Mouse (Mus musculus) bone marrow, adult 2 months (tissue): Measurements from ENCODE around the gene Rap1gap. TPM values are rescaled to one million over a fixed set of nuclear protein-coding genes. Genes with fewer than 3 reads are reported as not detected.

Experiments
- H3K27ac ChIP-seq: fragments of 200-500 bp; 2 replicates; pipeline ENCODE4 v1.5.1; 2012; ENCODE audit warnings: low read depth, mild to moderate bottlenecking, control low read depth, inconsistent platforms, low read length; ENCODE audit not compliant: control insufficient read depth, poor library complexity, insufficient read depth
- H3K4me1 ChIP-seq: fragments of 200-500 bp; 2 replicates; pipeline ENCODE4 v1.6.1; 2011; ENCODE audit warnings: low read length; ENCODE audit not compliant: control insufficient read depth, insufficient read depth
- H3K4me3 ChIP-seq: fragments of 200-500 bp; replicated peaks from 2 replicates; pipeline ENCODE3; 2011; ENCODE audit warnings: mild to moderate bottlenecking, low read depth, low read length, control low read depth; ENCODE audit not compliant: control insufficient read depth
- CTCF ChIP-seq: fragments of 200-500 bp; IDR thresholded peaks from 2 replicates; pipeline ENCODE4 v1.5.1; 2011; ENCODE audit warnings: low read length, control low read depth; ENCODE audit not compliant: control insufficient read depth, insufficient read depth
- POLR2A ChIP-seq: fragments of 200-500 bp; IDR thresholded peaks from 2 replicates; pipeline ENCODE4 v1.6.1; 2011; ENCODE audit warnings: low read depth, mild to moderate bottlenecking, control low read depth, low read length, borderline replicate concordance; ENCODE audit not compliant: control insufficient read depth
- WGBS: fragments of 180-500 bp; shearing (Covaris S2); methylation state at CpG from one replicate; pipeline ENCODE4 v1.1.7; 2018; 5-methylcytosine and 5-hydroxymethylcytosine counted together
- polyA plus RNA-seq: library from polyadenylated mRNA; stranded (reverse); fragments of >200 nt; gene quantifications from 2 replicates; pipeline ENCODE4 v1.2.4, GENCODE M21; 2011; ENCODE audit warnings: low replicate concordance; ENCODE audit not compliant: missing spikeins, insufficient read depth, insufficient read length

Rap1gap gene
- 2.0 and 3.0 TPM in 2 replicates for polyA plus RNA-seq

DNA sequence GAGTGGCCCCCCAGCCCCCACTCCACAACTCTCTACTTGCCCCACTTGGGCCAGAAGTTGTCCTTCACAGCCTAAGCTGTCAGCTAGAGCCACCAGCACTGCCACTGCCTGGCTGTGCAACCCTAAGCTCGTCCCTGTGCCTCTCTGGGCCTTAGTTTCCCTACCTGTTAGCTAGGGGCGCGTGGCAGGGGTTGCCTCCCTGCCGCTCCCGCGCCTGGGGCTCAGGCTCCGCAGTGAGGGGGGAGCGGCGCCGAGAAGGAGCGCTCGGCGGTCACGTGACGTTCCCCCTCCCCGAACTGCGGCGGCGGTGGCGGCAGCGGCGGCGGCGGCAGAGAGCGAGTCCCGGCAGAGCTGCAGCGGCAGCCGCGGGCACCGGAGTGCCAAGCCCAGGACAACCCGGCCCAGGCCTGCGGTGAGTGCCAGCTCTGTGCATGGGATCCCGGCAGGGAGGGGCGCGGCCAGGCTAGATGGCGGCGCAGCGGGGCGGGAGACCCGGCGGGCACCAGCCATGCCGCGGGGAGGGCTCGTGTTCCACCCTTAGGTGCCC, at the start of gene Rap1gap:
TSS of gene Rap1gap (plus strand) at position 294 of the 547 bp plus-strand sequence.
- H3K27ac ChIP-seq, result no peak within 1 kb of the TSS
- no peak within 1 kb of the TSS for H3K4me3 ChIP-seq
- 2% methylated on average over 39 of the region's 44 CpGs for WGBS
- TF ChIP-seq CTCF (no peak), POLR2A (no peak)
- H3K4me1 ChIP-seq, result no peaks in the 10 kb centered on the region

GRCm38 (mm10) chr4:137622847-137623246, 41.7 kb upstream of the Rap1gap start:
- no peak overlapping the region for H3K4me3 ChIP-seq
- H3K4me1 ChIP-seq, result no peaks in the 10 kb centered on the region; the same call in 1 of the 2 replicates
- 90% methylated on average over 8 of the region's 8 CpGs for WGBS
- no peak for TF ChIP-seq CTCF
- TF ChIP-seq POLR2A, result no peak
- H3K27ac ChIP-seq, result no peak overlapping the region

DNA sequence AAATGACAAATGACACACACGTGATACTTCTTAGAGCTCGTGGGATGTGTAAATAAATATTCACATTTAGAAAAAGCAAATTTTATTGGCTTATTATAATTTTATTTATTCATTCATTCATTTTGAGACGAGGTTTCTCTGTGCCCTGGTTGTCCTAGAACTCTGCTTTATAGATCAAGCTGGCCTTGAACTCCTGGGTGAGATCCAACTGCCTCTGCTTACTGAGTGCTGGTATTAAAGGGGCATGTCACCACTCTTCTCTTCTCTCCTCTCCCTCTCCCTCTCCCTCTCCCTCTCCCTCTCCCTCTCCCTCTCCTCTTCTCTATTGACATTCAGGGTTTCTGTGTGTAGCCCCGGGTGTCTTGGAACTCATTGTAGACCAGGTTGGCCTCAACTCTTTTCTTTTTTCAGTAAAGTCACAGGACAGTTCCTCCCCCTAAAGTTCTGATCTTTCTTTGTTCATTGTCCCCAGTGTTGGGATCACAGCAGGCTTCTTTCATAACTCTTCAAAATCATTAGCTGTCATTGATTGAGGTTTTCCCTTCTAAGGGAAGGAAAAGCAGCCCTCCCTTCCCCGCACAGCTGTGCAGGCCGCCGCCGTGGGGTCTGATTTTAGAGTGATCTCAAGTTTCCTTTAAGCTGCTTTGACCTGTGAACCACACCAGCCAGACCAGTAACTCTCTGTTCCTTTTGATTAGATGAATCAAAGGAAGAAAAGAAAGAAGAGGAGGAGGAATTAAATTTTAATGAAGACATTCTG, 36.9 kb upstream of the Rap1gap start:
- H3K4me3 ChIP-seq, result no peak overlapping the region
- H3K27ac ChIP-seq, result no peak overlapping the region
- no peaks in the 10 kb centered on the region; the same call in 1 of the 2 replicates for H3K4me1 ChIP-seq
- TF ChIP-seq POLR2A (no peak), CTCF (no peak)
- 89% methylated on average over 8 of the region's 8 CpGs for WGBS

- Histone ChIP-seq H3K4me1 (no peaks in the 10 kb centered on the region; the same call in 1 of the 2 replicates), H3K27ac (no peak overlapping the region), H3K4me3 (no peak overlapping the region)
- no peak for TF ChIP-seq POLR2A
- TF ChIP-seq CTCF, result no peak
- 69% methylated on average over 6 of the region's 6 CpGs for WGBS
Measured at GRCm38 (mm10) chr4:137628400-137628799, 36.1 kb upstream of the Rap1gap start.

- no peak for TF ChIP-seq CTCF
- TF ChIP-seq POLR2A, result no peak
- H3K4me1 ChIP-seq, result no peaks in the 10 kb centered on the region; the same call in 1 of the 2 replicates
- no peak overlapping the region for H3K4me3 ChIP-seq
- 69% methylated on average over 7 of the region's 7 CpGs for WGBS
- no peak overlapping the region for H3K27ac ChIP-seq
Measured at GRCm38 (mm10) chr4:137629354-137629753, 35.2 kb upstream of the Rap1gap start.

DNA sequence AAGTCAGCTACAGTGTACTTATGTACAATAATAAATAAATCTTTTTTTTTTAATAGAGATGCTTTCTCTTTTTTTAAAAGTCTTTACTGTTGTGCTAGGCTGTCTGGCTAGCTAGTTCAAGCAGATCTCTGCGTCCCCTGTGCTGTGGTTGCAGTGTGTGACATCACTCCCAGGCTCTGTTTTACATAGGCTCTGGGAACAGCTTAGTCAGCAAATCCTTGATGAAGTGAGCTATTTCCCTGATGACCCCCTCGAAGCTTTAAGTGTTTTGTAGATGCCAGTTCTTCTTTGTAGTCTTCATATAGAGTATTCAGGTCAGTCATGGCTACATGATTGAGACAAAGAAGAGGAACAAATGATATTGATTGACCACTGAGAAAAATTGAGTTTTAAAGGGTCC, 34.4 kb upstream of the Rap1gap start:
- TF ChIP-seq CTCF (no peak), POLR2A (no peak)
- WGBS, result 75% methylated on average over 2 of the region's 2 CpGs
- no peak overlapping the region for H3K27ac ChIP-seq
- no peaks in the 10 kb centered on the region; the same call in 1 of the 2 replicates for H3K4me1 ChIP-seq
- H3K4me3 ChIP-seq, result no peak overlapping the region

DNA sequence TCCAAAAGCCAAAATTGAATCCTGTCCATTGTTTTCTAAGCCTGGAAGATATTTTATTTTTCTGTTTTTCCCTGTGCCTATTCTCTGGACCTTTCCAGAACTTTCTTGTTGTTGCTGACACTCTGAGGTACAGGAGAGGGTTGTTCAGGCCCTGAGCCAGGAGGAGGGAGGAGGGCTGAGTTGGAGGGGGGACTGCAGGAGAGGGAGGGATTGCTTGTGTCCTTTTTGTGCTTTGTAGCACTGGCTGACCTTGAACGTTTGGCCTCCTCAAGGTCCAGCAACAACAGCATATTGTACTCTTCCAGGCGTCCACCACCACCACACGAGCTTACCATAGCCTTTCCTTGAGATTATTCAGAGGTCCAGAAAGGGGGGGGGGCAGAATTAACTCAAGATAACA, 32.9 kb upstream of the Rap1gap start:
- Histone ChIP-seq H3K4me1 (no peaks in the 10 kb centered on the region; the same call in 1 of the 2 replicates), H3K4me3 (no peak overlapping the region), H3K27ac (no peak overlapping the region)
- WGBS, result 78% methylated on average over 3 of the region's 3 CpGs
- TF ChIP-seq CTCF, result no peak
- TF ChIP-seq POLR2A, result no peak

GRCm38 (mm10) chr4:137633394-137633793, 31.1 kb upstream of the Rap1gap start:
- H3K4me1 ChIP-seq, result no peaks in the 10 kb centered on the region
- 50% methylated on average over 4 of the region's 4 CpGs for WGBS
- H3K27ac ChIP-seq, result no peak overlapping the region
- TF ChIP-seq CTCF, result no peak
- no peak for TF ChIP-seq POLR2A
- no peak overlapping the region for H3K4me3 ChIP-seq
